Mouse (Mus musculus) spleen, adult 2 months (tissue): ENCODE results near the gene Camta1.

Experiments used
- CTCF ChIP-seq: fragments of 200-500 bp; IDR thresholded peaks from 2 replicates; pipeline ENCODE4 v1.5.1; 2011; ENCODE audit warnings: mild to moderate bottlenecking, inconsistent platforms; ENCODE audit not compliant: insufficient read depth, insufficient read length, insufficient replicate concordance; ENCODE audit errors: extremely low read depth
- POLR2A ChIP-seq: fragments of 200-500 bp; IDR thresholded peaks from 2 replicates; pipeline ENCODE4 v1.6.1; 2011; ENCODE audit warnings: low read depth, low read length, inconsistent platforms

GRCm38 (mm10) chr4:151454611-151455010 is 407.1 kb downstream of the Camta1 start:
- no peak for TF ChIP-seq CTCF
- no peak for TF ChIP-seq POLR2A
